21 mouse cellular contexts compared by ENCODE assay signal in genomic region chr2:48601855-48602254, GRCm38 (mm10).
DNase-seq lines count a peak whose midpoint lies in the region; ATAC-seq and TF ChIP-seq lines count a peak whose summit lies in the region.
"Had no signal": no experiment of that assay in that cellular context is flagged by ENCODE, and none has a peak within 500 bp of the region (broad histone marks: within the 10 kb centered on the region; RNA-seq: fewer than 3 reads in every experiment).

No protein-coding gene starts in this region.

- ATAC-seq in limb, embryonic 14.5 days (ENCODE audit: low FRiP score, low read depth): peak; percentile 79
- ATAC-seq: forebrain, embryonic 16.5 days; hindbrain, postnatal 0 days had no signal

- peak overlapping the region; percentile 76 for H3K27ac ChIP-seq in limb, embryonic 10.5 days
- peak overlapping the region; percentile 79 for H3K27ac ChIP-seq in limb, embryonic 14.5 days (replicated peaks; ENCODE audit: low read depth, low read length)
- H3K27ac ChIP-seq: embryonic facial prominence, embryonic 13.5 days; forebrain, embryonic 12.5 days; gastrocnemius, adult 2 months; heart, embryonic 10.5 days; hindbrain, embryonic 12.5 days; hindbrain, postnatal 0 days had no signal

- no peak overlapping the region for H3K4me2 ChIP-seq in limb, embryonic 14.5 days (replicated peaks; ENCODE audit: low read depth, low read length, severe bottlenecking)
- H3K4me2 ChIP-seq: embryonic facial prominence, embryonic 13.5 days; forebrain, embryonic 12.5 days; hindbrain, embryonic 12.5 days had no signal

- H3K9ac ChIP-seq in limb, embryonic 14.5 days (ENCODE audit: low read depth, low read length, severe bottlenecking): no peak overlapping the region
- H3K9ac ChIP-seq: embryonic facial prominence, embryonic 13.5 days; forebrain, embryonic 12.5 days; hindbrain, embryonic 12.5 days had no signal

- peaks cover 42% of the 10 kb centered on the region for H3K4me1 ChIP-seq in limb, embryonic 10.5 days
- H3K4me1 ChIP-seq in limb, embryonic 14.5 days (ENCODE audit: control insufficient read depth, insufficient read depth, low read length): peaks cover 12% of the 10 kb centered on the region; the same call in 1 of the 2 replicates
- no peaks in the 10 kb centered on the region for H3K4me1 ChIP-seq in lung, adult 2 months (ENCODE audit: control insufficient read depth, insufficient read depth, low read length)
- H3K4me1 ChIP-seq: forebrain, embryonic 12.5 days; heart, embryonic 10.5 days had no signal

- H3K9me3 ChIP-seq in limb, embryonic 10.5 days (replicated peaks): no peaks in the 10 kb centered on the region
- no peaks in the 10 kb centered on the region for H3K9me3 ChIP-seq in limb, embryonic 14.5 days (ENCODE audit: control insufficient read depth, low read length)
- H3K9me3 ChIP-seq: embryonic facial prominence, embryonic 13.5 days; forebrain, embryonic 12.5 days; heart, embryonic 10.5 days; hindbrain, embryonic 12.5 days had no signal

- no peak for TF ChIP-seq POLR2A in limb, embryonic 14.5 days (IDR thresholded peaks at IDR 0.05; ENCODE audit: borderline replicate concordance, extremely low read depth, insufficient read depth, insufficient read length)
- no peak for TF ChIP-seq POLR2A in lung, adult 2 months (IDR thresholded peaks at IDR 0.05; ENCODE audit: borderline replicate concordance, extremely low read depth, low read depth, low read length)

- no peaks in the 10 kb centered on the region for H3K27me3 ChIP-seq in limb, embryonic 10.5 days (ENCODE audit: low read depth, poor library complexity, severe bottlenecking)
- no peaks in the 10 kb centered on the region for H3K27me3 ChIP-seq in limb, embryonic 14.5 days (ENCODE audit: control insufficient read depth, insufficient read depth, low read length)
- H3K27me3 ChIP-seq: CH12.LX; embryonic facial prominence, embryonic 13.5 days; forebrain, embryonic 12.5 days; hindbrain, embryonic 12.5 days had no signal

- H3K36me3 ChIP-seq in limb, embryonic 10.5 days: no peaks in the 10 kb centered on the region
- H3K36me3 ChIP-seq in limb, embryonic 14.5 days (ENCODE audit: control insufficient read depth, insufficient read depth, low read length): no peaks in the 10 kb centered on the region
- H3K36me3 ChIP-seq: embryonic facial prominence, embryonic 13.5 days; forebrain, embryonic 12.5 days; heart, embryonic 10.5 days; hindbrain, embryonic 12.5 days had no signal

- 44% methylated on average over 8 of the region's 8 CpGs for WGBS in limb, embryonic 10.5 days
- WGBS in limb, embryonic 14.5 days: 12% methylated on average over 8 of the region's 8 CpGs
- 80% methylated on average over 8 of the region's 8 CpGs for WGBS in lung, adult 2 months

- no peak overlapping the region for H3K4me3 ChIP-seq in limb, embryonic 10.5 days
- no peak overlapping the region for H3K4me3 ChIP-seq in limb, embryonic 14.5 days (replicated peaks; ENCODE audit: low read length)
- H3K4me3 ChIP-seq in lung, adult 2 months (replicated peaks; ENCODE audit: extremely low read depth, low read depth, low read length): no peak overlapping the region
- H3K4me3 ChIP-seq: embryonic facial prominence, embryonic 13.5 days; forebrain, embryonic 12.5 days; gastrocnemius, adult 2 months; heart, embryonic 10.5 days; hindbrain, embryonic 12.5 days had no signal

- peak; percentile 24 for DNase-seq in Muller cell, postnatal 12 days (ENCODE audit: inconsistent ontology term)
- peak; percentile 36 for DNase-seq in limb, embryonic 10.5 days (ENCODE audit: low spot score)
- DNase-seq in limb, embryonic 14.5 days (ENCODE audit: low spot score): peak; percentile 71
- DNase-seq in retina, postnatal 1 day: peak; percentile 12
- DNase-seq in lung, adult 2 months: no peak
- DNase-seq in urinary bladder, postnatal 4 days (ENCODE audit: low spot score in 2 of 2): no peak
- DNase-seq: adrenal gland, adult 8-10 months; adrenal gland, postnatal 36 days; cerebellum, adult 8-10 months; cerebellum, postnatal 14 days; gastrocnemius, adult 2 months; heart, adult 18-20 months; heart, postnatal 10 days; heart, postnatal 4 days had no signal

- no peak for TF ChIP-seq CTCF in lung, adult 2 months (IDR thresholded peaks at IDR 0.05; ENCODE audit: insufficient read depth, low read length)

Comparison
In these comparisons a context has a peak if more than half of its experiments do, and no peak if none do; other contexts are left out.
1. DNase-seq: peak in Muller cell, postnatal 12 days (single experiment), limb, embryonic 10.5 days (single experiment), limb, embryonic 14.5 days (single experiment) and retina, postnatal 1 day (single experiment); none in lung, adult 2 months (single experiment) and urinary bladder, postnatal 4 days (0 of 2).